Mouse (Mus musculus): ENCODE data around the gene Thra. TPM values are rescaled to one million over a fixed set of nuclear protein-coding genes. Genes with fewer than 3 reads are reported as not detected.

Thra gene
- polyA plus RNA-seq, 1 experiment: 73.1 TPM

DNA sequence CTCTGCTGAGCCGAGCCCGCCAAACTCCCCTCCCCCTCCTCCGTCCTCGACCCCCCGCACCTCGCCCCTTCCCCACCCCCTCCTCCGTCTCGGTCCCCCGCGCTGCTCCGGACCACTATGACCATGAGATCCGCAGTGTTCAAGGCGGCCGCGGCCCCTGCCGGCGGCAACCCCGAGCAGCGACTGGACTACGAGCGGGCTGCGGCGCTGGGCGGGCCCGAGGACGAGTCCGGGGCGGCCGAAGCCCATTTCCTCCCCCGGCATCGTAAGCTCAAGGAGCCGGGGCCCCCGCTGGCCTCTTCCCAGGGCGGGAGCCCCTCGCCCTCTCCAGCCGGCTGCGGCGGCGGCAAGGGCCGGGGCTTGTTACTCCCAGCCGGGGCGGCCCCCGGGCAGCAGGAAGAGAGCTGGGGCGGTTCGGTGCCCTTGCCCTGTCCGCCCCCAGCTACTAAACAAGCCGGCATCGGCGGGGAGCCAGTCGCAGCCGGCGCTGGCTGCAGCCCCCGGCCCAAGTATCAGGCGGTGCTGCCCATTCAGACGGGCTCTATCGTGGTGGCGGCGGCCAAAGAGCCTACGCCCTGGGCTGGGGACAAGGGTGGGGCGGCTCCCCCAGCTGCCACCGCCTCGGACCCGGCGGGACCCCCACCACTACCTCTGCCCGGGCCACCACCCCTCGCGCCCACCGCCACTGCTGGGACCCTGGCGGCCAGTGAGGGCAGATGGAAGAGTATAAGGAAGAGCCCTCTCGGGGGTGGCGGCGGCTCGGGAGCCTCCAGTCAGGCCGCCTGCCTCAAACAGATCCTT, 55.5 kb downstream of the Thra start:
- DNase-seq (ENCODE audit: low read depth): no peak

DNA sequence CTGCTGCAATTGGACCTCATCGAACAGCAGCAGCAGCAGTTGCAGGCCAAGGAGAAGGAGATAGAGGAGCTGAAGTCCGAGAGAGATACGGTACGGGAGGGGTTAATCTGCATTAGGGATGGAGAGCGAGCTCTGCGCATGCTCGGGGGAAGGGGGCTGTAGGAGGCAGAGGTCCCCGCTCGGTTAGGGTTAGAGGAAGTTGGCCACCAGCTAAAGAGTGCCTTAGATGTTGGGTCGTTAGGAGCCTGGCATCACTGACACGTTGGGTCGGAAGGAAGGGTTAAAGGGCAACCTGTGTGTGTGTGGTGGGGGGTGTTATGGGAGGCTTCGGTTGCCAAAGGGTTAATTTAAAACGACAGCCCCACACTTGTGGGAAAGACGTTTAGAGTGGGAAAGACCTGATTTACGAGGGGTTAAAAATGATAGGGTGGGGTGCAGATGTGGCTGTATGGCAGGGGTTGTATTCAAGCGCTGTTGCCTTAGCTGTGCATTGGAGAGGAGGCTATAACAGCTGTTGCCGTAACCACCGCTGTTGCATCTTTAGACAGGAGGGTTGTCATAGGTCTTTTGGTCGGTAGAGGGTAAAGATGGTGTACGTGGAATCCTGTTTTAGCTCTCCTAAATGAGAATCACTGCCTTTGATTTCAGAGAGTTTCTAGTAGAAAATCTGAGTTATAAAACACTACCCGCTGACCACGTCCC, 56.2 kb downstream of the Thra start:
- no peak for DNase-seq (ENCODE audit: low read depth)

DNA sequence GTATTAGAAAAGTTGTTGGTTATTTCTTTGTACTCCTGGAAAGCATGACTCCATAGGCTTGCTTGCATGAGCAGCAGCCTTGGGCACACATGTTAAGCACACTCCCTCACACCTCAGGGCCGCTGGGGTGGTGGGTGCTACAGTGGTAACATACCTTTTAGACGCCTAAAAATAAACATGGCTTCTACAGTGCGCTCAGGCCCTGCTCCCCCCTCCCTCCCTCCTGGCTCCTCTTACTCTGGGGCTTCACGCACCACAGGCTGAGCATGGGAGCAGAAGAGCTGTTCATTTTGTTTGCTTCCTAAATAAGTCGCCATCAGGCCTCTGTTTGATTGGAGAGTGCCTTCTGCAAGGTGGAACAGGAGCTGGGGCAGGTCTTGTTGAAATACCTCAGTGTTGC, 56.9 kb downstream of the Thra start:
- no peak for DNase-seq (ENCODE audit: low read depth)

DNA sequence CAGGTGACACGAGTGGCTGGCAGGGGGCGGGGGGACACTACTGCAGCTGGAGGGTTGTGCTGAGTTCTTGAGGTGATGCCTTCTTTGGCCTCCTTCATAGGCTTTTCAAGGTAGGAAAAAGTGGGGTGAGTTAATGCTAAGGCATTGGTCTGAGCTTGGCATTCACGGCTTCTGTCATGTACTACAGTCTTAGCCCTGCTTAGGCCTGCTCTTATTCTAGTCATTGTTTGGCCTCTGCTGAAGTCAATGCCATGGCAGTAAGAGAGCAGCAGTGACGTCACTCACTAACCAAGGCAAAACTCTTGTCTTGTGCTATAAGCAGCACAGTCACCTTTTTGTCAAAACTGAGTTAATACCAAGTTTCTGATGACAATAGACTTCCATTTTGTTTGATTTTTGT, 57.5 kb downstream of the Thra start:
- DNase-seq (ENCODE audit: low read depth): no peak

DNA sequence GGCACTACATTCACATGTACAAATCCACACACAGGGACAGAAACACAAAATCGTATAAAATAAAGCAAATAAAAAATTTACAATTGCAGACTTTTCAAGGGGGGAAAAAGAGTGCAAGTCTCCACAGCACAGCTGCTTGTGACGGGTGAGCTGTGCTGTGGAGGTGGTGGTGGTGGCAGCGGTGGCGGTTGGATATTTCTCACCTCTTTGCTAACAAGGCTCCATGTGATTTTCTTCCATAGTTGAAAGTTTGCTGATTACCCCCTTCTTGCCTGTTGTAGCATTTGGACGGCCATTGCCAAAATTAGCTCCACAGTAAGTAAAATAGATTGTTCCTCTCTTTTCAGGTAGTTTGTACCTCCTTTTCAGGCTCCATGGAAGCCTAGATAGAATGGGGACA, 64.2 kb downstream of the Thra start, which contains the start of gene Casc3:
Gene Casc3, plus strand, starts transcription at position 301 of the 400 bp plus-strand sequence.
- DNase-seq (ENCODE audit: low read depth): no peak

DNA sequence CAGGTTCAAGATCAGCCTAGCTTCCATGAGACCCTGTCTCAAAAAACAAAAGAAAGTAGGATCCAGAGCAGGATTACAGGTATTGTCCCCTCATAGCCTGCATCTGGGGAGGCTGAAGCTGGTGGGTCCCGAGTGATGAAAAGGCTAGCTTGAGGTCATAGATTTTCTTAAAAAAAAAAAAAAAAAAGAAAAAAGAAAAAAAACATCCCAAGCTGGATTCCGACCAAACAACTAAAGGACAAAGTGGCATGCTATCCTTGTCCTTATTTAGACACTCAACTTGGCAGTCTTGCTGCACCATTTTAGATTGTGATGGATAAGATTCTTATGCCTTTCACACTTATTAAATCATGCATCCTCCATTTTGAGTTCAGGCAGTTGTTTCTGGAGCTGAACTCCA, 68.0 kb downstream of the Thra start:
- DNase-seq (ENCODE audit: low read depth): no peak

DNA sequence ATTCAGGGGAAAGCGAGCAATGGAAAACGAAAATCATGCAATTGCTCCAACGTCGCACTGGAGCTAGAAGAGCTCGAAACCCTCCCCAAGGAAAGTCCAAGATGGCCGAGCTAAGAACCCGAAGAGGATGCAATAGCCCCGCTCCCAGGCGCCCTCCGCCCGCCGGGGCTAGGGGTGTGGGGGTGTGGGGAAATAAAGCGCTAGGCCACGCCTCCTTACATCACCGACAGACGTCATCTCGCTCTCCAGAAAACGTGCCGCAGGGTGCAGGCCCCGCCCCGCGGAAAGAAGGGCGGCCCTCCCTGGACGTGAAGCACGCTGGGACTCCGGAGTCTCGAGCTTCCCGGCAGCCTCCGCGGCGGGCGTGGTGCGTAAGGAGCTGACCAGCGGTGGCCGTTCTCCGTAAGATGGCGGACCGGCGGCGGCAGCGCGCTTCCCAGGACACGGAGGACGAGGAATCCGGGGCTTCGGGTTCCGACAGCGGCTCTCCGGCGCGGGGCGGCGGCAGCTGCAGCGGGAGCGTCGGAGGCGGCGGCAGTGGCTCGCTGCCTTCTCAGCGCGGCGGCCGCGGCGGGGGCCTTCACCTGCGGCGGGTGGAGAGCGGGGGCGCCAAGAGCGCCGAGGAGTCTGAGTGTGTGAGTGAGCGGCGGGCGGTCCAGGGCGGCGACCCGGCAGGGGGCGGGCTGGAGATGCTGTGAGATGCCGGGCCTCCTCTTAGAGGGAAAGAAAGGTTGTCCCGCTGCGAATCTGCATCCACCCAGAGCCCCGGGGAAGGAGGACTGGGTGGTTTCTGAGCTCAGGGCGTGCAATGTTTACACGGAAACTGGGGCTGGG, 69.2 kb downstream of the Thra start:
- no peak for DNase-seq (ENCODE audit: low read depth)

DNA sequence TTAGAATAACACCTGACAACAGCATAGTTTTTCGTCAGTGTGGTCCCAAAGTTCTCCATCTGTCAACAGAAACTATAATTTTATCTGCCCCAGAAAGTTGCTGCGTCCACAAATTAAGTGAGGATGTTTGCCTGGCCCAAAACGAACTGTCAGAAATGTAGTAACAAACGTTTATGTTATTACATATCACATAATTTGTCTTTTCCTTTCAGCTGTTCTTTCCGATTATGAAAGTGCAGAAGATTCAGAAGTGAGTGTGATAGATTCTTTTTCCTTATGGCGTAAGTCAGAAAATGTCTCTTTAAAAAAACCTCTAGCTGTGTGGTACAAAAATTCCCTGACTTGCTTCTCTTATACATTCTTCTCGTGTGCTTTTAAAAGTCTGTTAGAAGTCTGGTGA, 70.2 kb downstream of the Thra start:
- no peak for DNase-seq (ENCODE audit: low read depth)

DNA sequence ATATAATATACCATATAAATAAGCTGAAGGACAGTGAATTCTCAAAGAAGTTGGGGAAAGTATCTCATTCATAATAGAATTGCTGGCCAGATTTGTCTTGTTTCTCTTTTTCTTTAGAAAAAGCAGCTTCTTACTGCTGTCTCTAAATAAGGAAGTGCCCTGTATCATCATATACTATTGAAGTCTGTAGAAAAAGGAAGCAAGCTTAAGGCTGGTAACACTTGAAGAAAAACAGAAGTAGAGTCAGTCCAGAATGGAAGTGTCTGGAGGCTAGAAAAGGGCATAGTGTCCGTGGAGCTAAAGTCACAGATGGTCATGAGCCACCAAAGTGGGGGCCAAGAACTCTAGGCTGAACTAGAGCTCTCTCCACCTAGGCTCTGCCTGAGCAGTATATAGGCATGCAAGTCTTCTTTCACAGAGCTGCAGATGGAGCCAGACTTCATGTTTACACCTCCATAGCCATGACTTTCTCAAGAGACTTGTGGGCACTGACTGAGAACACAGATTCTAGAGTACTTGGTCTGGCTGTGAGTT, 76.3 kb downstream of the Thra start:
- DNase-seq (ENCODE audit: low read depth): no peak

Other genes starting within 250 kb of the Thra start
- gene Ikzf3, start 194.6 kb upstream of the Thra start, polyA plus RNA-seq (2012; rRNA removed): 0.82 and 0.98 TPM in 2 replicates
- 0.47 and 1.1 TPM in 2 replicates for gene Zpbp2, start 189.5 kb upstream of the Thra start, polyA plus RNA-seq (2012; rRNA removed)
- gene Ormdl3, start 153.3 kb upstream of the Thra start, polyA plus RNA-seq (2012; rRNA removed): 161 and 192 TPM in 2 replicates
- gene Lrrc3c, start 142.3 kb upstream of the Thra start, polyA plus RNA-seq (2012; rRNA removed): not detected in 2 replicates
- gene Gm12355, start 115.0 kb upstream of the Thra start, polyA plus RNA-seq (2012; rRNA removed): not detected in 2 replicates
- gene Gsdma3, start 114.3 kb upstream of the Thra start, polyA plus RNA-seq (2012; rRNA removed): not detected in 2 replicates
- gene Gsdma2, start 93.9 kb upstream of the Thra start, polyA plus RNA-seq (2012; rRNA removed): not detected in 2 replicates
- 0.05 and 0.09 TPM in 2 replicates for gene Gsdma, start 76.3 kb upstream of the Thra start, polyA plus RNA-seq (2012; rRNA removed)
- gene Psmd3, start 58.1 kb upstream of the Thra start, polyA plus RNA-seq (2012; rRNA removed): 184 and 186 TPM in 2 replicates
- 1.1 and 2.8 TPM in 2 replicates for gene Csf3, start 39.4 kb upstream of the Thra start, polyA plus RNA-seq (2012; rRNA removed)
- 77.3 and 78.0 TPM in 2 replicates for gene Med24, start 11.2 kb upstream of the Thra start, polyA plus RNA-seq (2012; rRNA removed)
- gene Nr1d1, start 34.7 kb downstream of the Thra start, polyA plus RNA-seq (2012; rRNA removed): 76.6 and 109 TPM in 2 replicates
- 25.4 and 37.2 TPM in 2 replicates for gene Msl1, start 54.9 kb downstream of the Thra start, polyA plus RNA-seq (2012; rRNA removed)
- 22.5 and 22.8 TPM in 2 replicates for gene Casc3, start 64.3 kb downstream of the Thra start, polyA plus RNA-seq (2012; rRNA removed)
- 4.0 and 4.9 TPM in 2 replicates for gene Rapgefl1, start 96.1 kb downstream of the Thra start, polyA plus RNA-seq (2012; rRNA removed)
- 6.2 and 7.8 TPM in 2 replicates for gene Wipf2, start 123.0 kb downstream of the Thra start, polyA plus RNA-seq (2012; rRNA removed)
- 0.35 and 0.56 TPM in 2 replicates for gene Cdc6, start 167.2 kb downstream of the Thra start, polyA plus RNA-seq (2012; rRNA removed)
- 17.0 and 24.3 TPM in 2 replicates for gene Rara, start 187.2 kb downstream of the Thra start, polyA plus RNA-seq (2012; rRNA removed)
- 0.55 and 1.1 TPM in 2 replicates for gene Gjd3, start 242.4 kb downstream of the Thra start, polyA plus RNA-seq (2012; rRNA removed)

Measured in gonadal fat pad, adult 2 months (tissue).